Mouse (Mus musculus): ENCODE results near the gene 4930523C07Rik. TPM values are rescaled to one million over a fixed set of nuclear protein-coding genes. Genes with fewer than 3 reads are reported as not detected.

Gene 4930523C07Rik
- polyA plus RNA-seq (2015; fragmentation: Nextera tagmentation; extraction: Ambion mirVana): 18.1 and 20.8 TPM in 2 replicates

DNA sequence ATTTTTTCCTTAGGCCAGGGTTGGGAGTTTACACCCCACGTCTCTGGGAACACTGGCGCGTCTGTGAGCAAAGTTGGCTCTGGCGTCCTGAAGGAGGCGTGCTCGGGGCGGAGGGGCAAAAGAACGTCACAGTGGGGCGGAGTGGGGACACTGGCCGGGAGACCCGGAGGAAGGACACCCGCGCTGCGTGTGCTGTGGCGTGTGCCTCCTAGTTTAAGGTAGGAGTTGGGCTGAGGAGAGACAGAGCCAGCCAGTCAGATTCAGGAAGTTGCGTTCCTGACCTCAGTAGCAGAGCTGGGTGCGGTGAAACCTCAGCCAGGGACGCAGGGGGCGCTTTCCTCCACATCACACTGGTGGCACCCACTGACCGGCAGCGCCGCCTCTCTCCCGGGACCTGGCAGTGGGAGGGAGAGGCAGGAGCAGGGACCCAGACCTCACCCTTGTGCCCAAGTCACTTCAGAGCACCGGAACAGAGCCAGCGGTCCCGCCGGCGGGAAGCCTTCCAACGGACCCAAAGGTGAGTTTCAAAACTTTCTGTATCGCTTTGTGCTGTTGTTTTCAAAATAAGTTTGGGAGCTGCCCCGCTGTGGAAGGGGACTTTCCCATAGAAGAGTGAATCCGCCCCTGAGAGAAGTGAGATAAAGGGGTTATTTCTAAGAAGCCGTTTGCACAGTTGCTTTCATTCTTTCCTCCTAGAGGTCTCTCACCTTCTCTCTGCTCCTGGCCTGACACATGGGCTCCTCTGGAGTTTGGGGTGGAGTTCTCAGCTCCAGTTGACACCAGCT is at the start of gene 4930523C07Rik:
Gene 4930523C07Rik, plus strand, starts transcription at position 146 of the 785 bp plus-strand sequence.
- Histone ChIP-seq H3K9me3 (no peaks in the 10 kb centered on the region), H3K27me3 (replicated peaks) (no peaks in the 10 kb centered on the region), H3K4me3 (replicated peaks) (peak within 1 kb of the TSS; percentile 52), H3K36me3 (no peaks in the 10 kb centered on the region), H3K27ac (peak within 1 kb of the TSS; percentile 69), H3K4me2 (peak within 1 kb of the TSS; percentile 82), H3K4me1 (peaks cover 8% of the 10 kb centered on the region; the same call in 1 of the 2 replicates), H3K9ac (peak within 1 kb of the TSS; percentile 45)
- peak; percentile 90 for ATAC-seq (ENCODE audit: insufficient read depth, low FRiP score, low read depth)
- 1% methylated on average over 33 of the region's 33 CpGs for WGBS

DNA sequence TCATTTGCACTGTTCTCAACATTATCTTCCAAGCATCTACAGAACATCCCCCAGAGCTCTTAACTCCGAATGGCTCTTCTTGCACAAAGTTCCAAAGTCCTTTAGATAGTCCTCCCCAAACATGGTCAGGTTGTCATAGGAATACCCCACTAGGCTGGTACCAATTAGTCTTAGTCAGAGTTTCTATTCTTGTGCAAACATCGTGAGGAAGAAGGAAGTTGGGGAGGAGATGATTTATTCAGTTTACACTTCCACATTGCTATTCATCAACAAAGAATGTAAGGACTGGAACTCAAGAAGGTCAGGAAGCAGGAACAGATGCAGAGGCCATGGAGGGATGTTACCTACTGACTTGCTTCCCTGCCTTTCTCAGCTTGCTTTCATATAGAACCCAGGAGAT is 46.9 kb upstream of the 4930523C07Rik start:
- Histone ChIP-seq H3K9me3 (no peaks in the 10 kb centered on the region), H3K4me2 (no peak overlapping the region), H3K36me3 (no peaks in the 10 kb centered on the region), H3K4me1 (no peaks in the 10 kb centered on the region), H3K27ac (no peak overlapping the region), H3K4me3 (replicated peaks) (no peak overlapping the region), H3K27me3 (replicated peaks) (no peaks in the 10 kb centered on the region), H3K9ac (no peak overlapping the region)
- no peak for ATAC-seq (ENCODE audit: insufficient read depth, low FRiP score, low read depth)
- WGBS: 35% methylated on average over 2 of the region's 2 CpGs

DNA sequence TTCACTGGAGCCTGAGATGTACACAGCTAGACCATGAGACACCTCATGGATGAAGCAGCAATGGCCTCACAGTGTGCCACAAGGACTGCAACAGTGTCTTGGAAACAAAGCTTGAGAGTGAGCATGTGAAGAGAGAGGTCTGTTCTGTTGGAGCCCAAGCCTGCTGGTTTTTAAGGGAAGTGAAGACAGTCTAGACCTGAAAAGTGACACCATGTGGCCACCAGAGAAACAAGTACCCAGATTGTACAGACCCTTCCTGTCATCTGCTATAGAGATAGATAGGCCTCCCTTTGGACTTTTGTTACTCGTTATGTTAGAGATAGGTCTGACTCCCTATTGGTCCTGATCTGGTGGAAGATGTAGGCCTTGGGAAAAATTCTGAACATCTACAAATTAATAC is 45.8 kb upstream of the 4930523C07Rik start:
- H3K4me2 ChIP-seq: no peak overlapping the region
- no peak for ATAC-seq (ENCODE audit: insufficient read depth, low FRiP score, low read depth)
- H3K27me3 ChIP-seq (replicated peaks): no peaks in the 10 kb centered on the region
- no peak overlapping the region for H3K4me3 ChIP-seq (replicated peaks)
- no peaks in the 10 kb centered on the region for H3K4me1 ChIP-seq
- H3K27ac ChIP-seq: no peak overlapping the region
- H3K36me3 ChIP-seq: no peaks in the 10 kb centered on the region
- no peak overlapping the region for H3K9ac ChIP-seq
- H3K9me3 ChIP-seq: no peaks in the 10 kb centered on the region
- 71% methylated on average over 1 of the region's 1 CpGs for WGBS

DNA sequence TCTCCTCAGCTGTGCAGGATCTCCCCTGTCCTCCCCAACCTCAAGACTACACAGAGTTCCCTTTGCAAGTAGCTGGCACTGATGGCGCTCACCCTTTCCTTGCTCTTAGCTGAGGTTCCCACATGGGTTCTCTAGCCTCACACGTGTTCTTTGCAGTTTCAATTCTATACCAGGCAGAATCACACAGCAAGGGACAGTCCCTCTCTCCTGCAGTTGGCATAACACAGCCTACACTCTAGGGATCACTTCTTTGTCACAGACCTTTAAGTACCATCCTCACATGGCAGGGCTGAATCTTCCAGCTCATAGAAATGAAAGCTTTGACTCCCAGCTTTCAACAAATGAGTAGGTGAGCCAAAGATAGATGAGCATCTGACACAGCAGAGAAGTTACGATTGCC is 45.0 kb upstream of the 4930523C07Rik start:
- H3K9me3 ChIP-seq: no peaks in the 10 kb centered on the region
- no peak overlapping the region for H3K4me3 ChIP-seq (replicated peaks)
- no peak for ATAC-seq (ENCODE audit: insufficient read depth, low FRiP score, low read depth)
- H3K4me1 ChIP-seq: no peaks in the 10 kb centered on the region
- 72% methylated on average over 3 of the region's 3 CpGs for WGBS
- no peaks in the 10 kb centered on the region for H3K36me3 ChIP-seq
- no peak overlapping the region for H3K27ac ChIP-seq
- H3K27me3 ChIP-seq (replicated peaks): no peaks in the 10 kb centered on the region
- H3K9ac ChIP-seq: no peak overlapping the region
- no peak overlapping the region for H3K4me2 ChIP-seq

DNA sequence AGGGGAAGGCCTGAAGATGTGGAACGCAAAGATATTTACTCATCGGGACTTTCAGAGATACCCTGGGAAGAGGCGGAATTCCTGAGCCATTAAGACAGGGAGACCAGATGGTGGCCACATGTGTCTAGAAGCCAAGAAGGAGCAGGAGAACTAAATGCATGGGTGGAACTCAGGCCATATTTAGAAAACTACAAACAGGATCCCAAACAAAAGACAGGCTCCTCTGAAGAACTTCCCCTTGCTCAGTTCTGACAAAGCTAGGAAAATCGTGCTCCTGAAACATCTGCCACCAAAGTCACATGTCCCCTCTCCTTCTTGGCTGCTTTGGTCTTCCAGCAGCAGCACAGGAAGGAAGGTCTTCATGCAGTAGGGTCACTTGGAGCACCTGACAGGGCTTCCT is 38.9 kb upstream of the 4930523C07Rik start:
- Histone ChIP-seq H3K4me2 (no peak overlapping the region), H3K4me3 (replicated peaks) (no peak overlapping the region), H3K36me3 (no peaks in the 10 kb centered on the region), H3K27me3 (replicated peaks) (no peaks in the 10 kb centered on the region), H3K9ac (no peak overlapping the region), H3K4me1 (no peaks in the 10 kb centered on the region), H3K27ac (no peak overlapping the region), H3K9me3 (no peaks in the 10 kb centered on the region)
- no peak for ATAC-seq (ENCODE audit: insufficient read depth, low FRiP score, low read depth)
- WGBS: 71% methylated on average over 4 of the region's 4 CpGs

DNA sequence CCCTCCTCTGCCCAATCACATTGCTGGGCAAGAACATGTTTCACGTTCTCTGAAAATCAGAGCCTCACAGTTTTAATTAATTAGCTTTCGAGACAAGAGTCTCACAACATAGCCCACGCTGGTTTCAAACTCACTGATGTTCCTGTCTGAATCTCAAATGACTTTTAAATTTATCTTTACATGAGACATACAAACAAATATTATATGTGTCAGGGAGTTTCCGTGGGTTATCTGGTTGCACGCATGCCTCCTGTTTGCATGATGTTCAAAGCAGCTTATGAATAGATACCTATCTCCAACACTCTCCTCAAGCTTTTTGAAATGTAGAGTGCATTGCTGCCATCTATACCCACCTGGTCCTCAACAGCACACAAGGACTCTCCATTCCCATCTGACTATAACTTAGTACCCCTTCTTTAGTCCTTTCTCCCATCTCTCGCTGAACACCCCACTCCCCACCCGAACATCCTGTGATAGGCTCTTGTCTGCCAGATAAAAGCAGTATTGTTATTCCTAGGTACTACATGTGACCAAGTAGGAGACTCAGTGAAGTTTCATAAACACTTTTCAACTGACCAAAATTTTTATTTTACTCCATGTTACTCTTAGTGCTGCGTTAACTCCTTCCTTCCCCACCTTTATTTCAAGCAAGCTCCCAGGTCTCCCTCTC is 37.1 kb upstream of the 4930523C07Rik start:
- Histone ChIP-seq H3K36me3 (no peaks in the 10 kb centered on the region), H3K4me3 (replicated peaks) (no peak overlapping the region), H3K4me2 (no peak overlapping the region), H3K27ac (no peak overlapping the region), H3K9ac (no peak overlapping the region), H3K27me3 (replicated peaks) (no peaks in the 10 kb centered on the region), H3K4me1 (no peaks in the 10 kb centered on the region), H3K9me3 (no peaks in the 10 kb centered on the region)
- WGBS: 86% methylated on average over 8 of the region's 8 CpGs
- ATAC-seq (ENCODE audit: insufficient read depth, low FRiP score, low read depth): no peak

DNA sequence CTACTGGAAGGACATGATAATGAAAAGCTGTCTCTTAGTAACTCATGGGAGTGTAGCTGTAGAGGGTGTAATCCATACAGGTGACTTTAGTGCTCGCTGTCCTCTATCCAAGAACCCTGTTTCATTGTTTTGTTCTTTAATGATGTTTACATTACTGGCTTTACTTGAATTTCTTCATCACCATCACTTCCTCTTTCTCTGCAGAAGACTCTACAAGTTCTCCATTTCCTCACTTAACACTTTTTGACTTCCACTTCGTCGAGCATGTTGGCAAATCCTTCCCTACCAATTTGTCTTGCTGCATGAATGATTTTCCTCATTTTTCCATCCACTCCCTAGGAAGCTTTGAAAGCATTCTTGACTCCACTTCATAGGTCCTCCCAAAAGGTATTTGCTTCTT is 31.1 kb upstream of the 4930523C07Rik start:
- Histone ChIP-seq H3K9ac (no peak overlapping the region), H3K27me3 (replicated peaks) (no peaks in the 10 kb centered on the region), H3K4me3 (replicated peaks) (no peak overlapping the region), H3K4me2 (no peak overlapping the region), H3K27ac (no peak overlapping the region), H3K36me3 (no peaks in the 10 kb centered on the region), H3K4me1 (no peaks in the 10 kb centered on the region), H3K9me3 (no peaks in the 10 kb centered on the region)
- WGBS: 66% methylated on average over 3 of the region's 3 CpGs
- no peak for ATAC-seq (ENCODE audit: insufficient read depth, low FRiP score, low read depth)

DNA sequence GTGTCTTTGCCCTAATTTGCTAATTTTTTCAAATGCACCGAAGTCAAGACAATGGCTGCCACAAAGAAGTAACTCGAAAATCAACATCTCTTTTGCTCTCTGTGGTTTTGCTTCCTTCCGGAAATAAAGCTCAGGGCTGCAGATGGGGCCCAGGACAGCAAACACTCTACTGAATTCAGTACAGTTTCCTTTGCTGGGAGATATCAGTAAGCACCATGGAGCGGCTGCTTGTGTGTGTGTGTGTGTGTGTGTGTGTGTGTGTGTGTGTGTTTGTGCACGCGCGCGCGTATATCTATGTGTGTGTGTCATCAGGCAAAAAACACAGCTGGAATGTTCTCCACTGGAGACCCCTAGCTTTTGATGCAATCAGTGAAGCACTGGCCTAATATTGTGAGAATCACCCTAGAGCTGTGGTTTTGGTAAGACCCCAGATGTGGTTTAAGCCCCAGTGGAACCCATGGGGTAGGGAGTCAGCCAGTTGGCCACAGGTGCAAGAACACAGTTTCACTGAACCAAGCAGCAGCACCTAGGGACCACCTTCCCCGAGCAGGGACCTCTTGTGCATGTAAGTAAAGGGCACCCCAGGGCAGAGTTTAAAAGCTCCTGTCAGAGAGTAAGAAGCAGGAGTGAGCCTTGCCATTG is 19.7 kb upstream of the 4930523C07Rik start:
- Histone ChIP-seq H3K4me2 (no peak overlapping the region), H3K4me3 (replicated peaks) (no peak overlapping the region), H3K36me3 (no peaks in the 10 kb centered on the region), H3K27me3 (replicated peaks) (no peaks in the 10 kb centered on the region), H3K9me3 (no peaks in the 10 kb centered on the region), H3K4me1 (no peaks in the 10 kb centered on the region), H3K9ac (no peak overlapping the region), H3K27ac (no peak overlapping the region)
- no peak for ATAC-seq (ENCODE audit: insufficient read depth, low FRiP score, low read depth)
- 80% methylated on average over 10 of the region's 10 CpGs for WGBS

DNA sequence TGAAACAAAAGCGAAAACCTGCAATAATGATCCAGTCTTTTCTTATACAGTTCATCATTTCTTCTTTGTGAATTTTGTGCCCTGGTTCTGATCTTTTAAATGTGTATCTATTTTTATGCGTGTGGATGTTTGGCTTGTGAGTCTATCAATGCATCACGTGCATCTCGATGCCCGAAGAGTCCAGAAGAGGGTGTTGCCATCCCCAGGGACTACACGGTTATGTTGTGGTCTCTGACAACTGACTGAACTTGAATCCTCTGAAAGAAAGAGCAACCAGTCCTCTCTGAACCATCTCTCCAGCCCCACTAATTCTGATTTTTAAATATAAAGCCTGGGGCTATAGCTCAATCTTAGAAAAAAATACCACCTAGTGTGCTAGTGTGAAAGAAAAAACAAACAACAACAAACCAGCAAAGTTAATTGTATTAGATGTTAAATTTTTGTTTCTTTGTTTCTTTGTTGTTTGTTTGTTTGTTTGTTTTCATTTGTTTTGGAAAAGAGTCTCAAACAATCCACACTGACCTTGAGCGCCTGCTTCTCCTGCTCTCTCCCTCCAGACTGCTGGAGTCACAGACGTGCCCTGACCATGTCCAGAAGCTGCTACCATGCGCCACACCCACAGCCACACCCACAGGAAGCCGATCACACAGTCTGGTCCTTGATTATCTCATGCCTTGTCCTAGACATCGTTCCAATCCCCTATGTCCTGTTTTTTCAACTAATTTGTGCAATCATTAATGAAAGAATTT is 18.9 kb upstream of the 4930523C07Rik start:
- no peak overlapping the region for H3K4me2 ChIP-seq
- 70% methylated on average over 11 of the region's 11 CpGs for WGBS
- peak; percentile 88; the same call in 1 of the 2 replicates for ATAC-seq (ENCODE audit: insufficient read depth, low FRiP score, low read depth)
- H3K9ac ChIP-seq: no peak overlapping the region
- no peaks in the 10 kb centered on the region for H3K27me3 ChIP-seq (replicated peaks)
- H3K4me1 ChIP-seq: no peaks in the 10 kb centered on the region
- no peak overlapping the region for H3K27ac ChIP-seq
- no peaks in the 10 kb centered on the region for H3K9me3 ChIP-seq
- no peaks in the 10 kb centered on the region for H3K36me3 ChIP-seq
- no peak overlapping the region for H3K4me3 ChIP-seq (replicated peaks)

DNA sequence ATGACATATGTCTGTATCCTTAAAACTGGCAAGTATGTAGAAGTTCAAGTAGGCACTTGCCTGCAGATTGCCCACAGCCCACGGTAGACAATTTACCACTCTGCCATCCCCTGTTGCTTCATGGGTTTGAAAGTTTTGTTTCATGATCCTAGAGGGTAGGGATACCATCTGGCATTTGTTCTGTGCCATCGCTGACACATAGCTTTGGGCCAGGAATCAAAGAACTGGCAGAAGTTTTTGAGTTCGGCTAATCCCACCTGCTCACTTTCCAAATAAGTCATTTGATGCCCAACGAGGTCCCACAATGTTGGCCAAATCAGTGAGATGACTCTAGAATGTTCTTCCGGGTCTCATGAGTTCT is 18.3 kb upstream of the 4930523C07Rik start:
- H3K27me3 ChIP-seq (replicated peaks): no peaks in the 10 kb centered on the region
- no peak overlapping the region for H3K27ac ChIP-seq
- no peaks in the 10 kb centered on the region for H3K9me3 ChIP-seq
- H3K4me2 ChIP-seq: no peak overlapping the region
- ATAC-seq (ENCODE audit: insufficient read depth, low FRiP score, low read depth): no peak
- no peak overlapping the region for H3K9ac ChIP-seq
- H3K4me3 ChIP-seq (replicated peaks): no peak overlapping the region
- H3K36me3 ChIP-seq: no peaks in the 10 kb centered on the region
- no peaks in the 10 kb centered on the region for H3K4me1 ChIP-seq
- 84% methylated on average over 5 of the region's 5 CpGs for WGBS

DNA sequence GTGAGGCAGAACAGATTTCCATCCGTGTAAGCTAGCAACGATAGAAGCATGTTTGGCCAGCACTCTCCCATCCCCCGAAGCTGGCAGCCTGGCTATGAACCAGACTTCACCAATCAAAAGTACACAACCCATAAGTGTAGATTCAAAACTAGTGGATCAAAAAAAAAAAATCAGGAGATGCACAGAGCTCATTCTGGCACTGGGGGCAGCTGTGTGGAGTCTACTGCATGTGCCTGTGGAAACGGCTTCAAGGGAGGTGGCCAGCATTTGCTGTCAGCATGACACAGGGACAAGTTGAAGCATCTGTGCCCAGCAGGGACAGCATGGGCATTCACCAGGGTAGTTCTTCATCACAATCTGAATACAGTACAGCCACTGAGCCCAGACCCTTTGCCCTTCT is 16.2 kb upstream of the 4930523C07Rik start:
- Histone ChIP-seq H3K4me3 (replicated peaks) (no peak overlapping the region), H3K27ac (no peak overlapping the region), H3K4me2 (no peak overlapping the region), H3K9me3 (no peaks in the 10 kb centered on the region), H3K9ac (no peak overlapping the region), H3K4me1 (no peaks in the 10 kb centered on the region), H3K27me3 (replicated peaks) (no peaks in the 10 kb centered on the region), H3K36me3 (no peaks in the 10 kb centered on the region)
- ATAC-seq (ENCODE audit: insufficient read depth, low FRiP score, low read depth): no peak
- 58% methylated on average over 4 of the region's 4 CpGs for WGBS

All from stomach, embryonic 15.5 days (tissue).